Mouse (Mus musculus) small intestine, adult 2 months (tissue): ENCODE results near the gene Lingo2.

ENCODE experiments used
- CTCF ChIP-seq: fragments of 200-500 bp; IDR thresholded peaks from 2 replicates; pipeline ENCODE4 v1.5.1; 2012; ENCODE audit warnings: low read depth, mild to moderate bottlenecking, control low read depth, inconsistent platforms, low read length, moderate library complexity, mixed read lengths; ENCODE audit not compliant: insufficient replicate concordance, insufficient read length; ENCODE audit errors: extremely low read depth
- POLR2A ChIP-seq: fragments of 200-500 bp; IDR thresholded peaks from 2 replicates; pipeline ENCODE4 v1.6.1; 2012; ENCODE audit warnings: low read depth, mild to moderate bottlenecking, control low read depth, inconsistent platforms, low read length, moderate library complexity

DNA sequence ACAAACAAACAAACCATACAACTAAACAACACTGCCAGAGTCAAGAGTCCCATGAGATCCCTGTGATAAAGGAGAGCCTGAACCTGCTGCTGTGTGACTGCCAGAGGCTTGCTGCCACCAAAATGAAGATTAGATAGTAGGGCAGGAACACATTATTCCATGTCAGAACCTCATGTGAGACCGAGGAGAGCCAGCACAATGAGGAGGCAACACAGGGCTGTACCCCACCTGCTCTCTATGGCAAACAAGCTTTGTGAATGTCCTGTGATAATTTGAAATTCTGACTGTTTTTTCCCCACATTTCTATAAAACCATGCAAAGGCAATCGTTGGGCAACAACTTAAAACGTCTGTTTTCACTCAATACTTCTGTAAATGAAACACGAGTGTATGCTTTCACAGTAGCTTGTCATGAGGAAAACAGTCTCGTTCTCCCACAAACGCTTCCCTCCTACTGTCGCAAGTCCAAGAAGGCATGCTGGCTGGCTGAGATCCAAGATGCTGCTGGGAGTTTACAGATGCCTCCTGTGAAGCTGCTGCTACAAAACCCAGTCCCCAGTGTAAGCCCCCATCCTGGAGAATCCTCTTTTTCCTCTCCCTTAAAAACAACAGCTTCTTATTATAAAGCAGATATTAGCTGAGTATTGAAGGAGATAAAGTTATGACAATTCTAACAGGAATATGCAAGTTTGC, 765.2 kb downstream of the Lingo2 start:
- no peak for TF ChIP-seq CTCF
- TF ChIP-seq POLR2A: no peak
